Mouse (Mus musculus): Measurements from ENCODE around the gene Sall1.
A peak's percentile ranks its signal among the peaks of the same experiment; 100 is the strongest.

The Sall1 gene

DNA sequence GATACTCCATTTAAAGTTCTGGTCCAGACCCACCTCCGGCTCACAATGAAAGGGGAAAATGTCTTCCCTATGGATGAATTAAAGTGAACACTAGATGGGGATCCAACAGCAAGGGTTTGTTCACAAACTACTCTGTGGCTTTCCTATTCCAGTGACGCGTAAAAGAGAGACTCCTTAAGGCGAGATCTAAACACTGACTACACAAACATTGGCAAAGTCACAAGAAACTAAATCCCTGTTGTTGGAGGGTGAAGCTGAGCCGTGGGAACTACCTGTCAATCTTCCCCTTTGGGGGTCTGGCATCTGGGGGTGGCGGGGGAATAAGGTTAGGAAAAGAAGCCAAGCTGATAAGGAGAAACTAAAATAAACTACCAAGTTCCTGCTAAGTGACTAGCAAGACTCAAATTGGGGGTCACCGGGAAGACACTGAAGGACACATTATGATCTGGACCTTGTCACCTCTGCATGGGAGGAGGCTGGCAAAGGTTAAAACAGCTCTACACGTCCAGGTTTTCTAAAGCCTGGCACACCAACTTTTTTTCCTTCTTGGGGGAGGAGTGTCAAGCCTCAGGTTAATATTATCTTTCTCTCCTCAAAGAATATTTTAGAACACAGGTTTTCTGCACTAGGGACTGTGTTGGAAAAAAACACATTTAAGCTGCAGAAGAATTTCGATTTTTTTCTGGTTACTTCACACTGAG lies 6.3 kb downstream of the Sall1 start:
- DNase-seq = no peak

DNA sequence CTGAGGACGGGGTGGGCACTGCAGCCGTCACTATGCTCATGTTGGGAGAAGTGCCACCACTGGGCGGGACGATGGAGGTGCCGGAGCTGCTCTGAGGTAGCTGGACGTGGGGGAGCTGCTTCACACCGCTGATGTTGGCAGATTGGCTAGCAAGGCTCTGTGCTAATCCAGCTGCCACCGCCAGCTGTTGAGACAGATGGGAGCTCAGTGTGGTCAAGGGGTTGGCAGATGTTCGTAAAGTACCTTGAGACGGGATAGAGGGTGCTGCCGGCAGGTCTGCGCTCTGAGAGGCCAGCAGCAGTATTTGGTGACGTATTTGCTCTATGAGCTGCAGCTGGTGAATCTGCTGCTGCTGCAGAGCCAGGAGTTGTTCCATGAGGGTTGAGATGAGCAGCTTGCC lies 11.6 kb downstream of the Sall1 start:
- DNase-seq = no peak

- no peak for DNase-seq
Measured at GRCm38 (mm10) chr8:89028156-89028555, 15.8 kb downstream of the Sall1 start.

DNA sequence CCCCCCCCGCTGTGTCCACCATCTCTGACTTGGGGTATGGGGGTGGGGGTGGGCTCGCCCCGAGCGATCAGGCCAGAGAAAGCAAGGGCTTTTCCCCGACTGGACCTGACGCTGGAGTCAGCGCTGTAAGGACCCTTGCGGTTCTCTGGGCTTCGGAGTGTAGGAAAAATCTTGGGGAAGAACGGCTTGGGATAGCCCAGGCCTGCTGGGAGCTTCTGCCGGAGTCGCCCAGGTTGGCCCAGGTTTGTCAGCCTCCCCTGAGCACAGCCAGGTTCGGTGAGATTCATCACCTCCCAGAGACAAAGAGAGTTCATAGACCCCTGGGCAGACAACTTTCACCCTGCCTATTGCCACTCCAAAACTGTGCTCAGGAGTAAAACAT lies 17.8 kb downstream of the Sall1 start:
- no peak for DNase-seq

- DNase-seq = no peak
Measured at GRCm38 (mm10) chr8:89025281-89026138, 18.5 kb downstream of the Sall1 start.

DNA sequence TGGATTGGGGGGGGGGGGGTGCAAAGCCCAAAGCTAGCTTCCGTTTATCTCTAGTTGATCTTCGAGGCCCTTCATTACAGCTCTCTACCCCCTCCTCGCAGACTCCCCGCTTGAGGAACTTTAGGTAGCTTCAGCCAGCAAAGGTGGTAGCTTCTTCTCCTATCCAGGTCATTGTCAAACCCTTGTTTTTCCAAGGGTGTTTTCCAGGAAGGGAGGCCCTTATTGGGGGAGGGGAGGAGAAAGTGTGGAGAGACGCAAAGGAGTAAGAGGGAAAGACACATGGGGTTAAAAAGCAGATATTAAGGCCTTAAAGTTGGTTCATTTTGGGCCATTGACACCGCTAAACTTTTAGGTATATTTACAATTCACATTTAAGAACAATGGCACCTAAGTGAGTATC lies 19.2 kb downstream of the Sall1 start:
- no peak for DNase-seq

DNA sequence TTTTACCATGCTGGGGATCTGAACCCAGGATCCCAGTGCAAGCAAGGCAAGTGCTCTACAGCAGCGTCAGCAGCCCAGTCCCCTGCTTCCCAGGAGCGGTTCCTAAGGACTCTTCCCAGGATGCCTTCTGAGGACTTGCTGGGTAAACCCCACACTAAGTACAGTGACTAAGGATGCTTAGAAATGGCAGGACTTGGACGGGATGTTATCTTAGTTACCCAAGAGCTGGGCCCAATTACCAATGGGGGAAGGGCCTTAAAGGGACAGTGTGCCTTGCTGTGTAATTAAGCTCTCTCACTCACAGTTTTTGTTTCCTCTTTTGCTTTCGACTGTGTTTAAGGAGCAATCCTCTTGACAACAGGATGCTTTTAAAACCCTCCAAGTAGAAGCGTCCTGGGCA lies 22.8 kb downstream of the Sall1 start:
- no peak for DNase-seq

DNA sequence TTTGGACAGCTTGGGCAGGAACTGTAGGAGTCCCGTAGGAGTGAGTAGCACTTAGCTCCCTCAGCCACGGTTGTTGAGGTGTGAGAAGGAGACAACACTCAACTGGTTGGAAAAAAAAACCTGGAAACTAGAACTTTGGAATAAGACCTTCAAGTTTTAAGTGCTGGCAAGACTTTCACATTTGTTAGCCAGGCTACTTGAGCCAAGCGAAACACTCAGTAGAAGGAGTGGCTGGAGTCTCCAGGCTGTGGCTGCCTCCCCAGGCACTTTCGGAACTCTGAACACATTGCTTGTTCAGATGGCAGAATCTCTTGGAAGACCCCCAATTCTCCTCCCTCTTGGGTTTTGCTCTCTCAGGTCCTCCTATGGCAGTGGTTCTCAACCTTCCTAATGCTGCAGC lies 26.1 kb downstream of the Sall1 start:
- no peak for DNase-seq

DNA sequence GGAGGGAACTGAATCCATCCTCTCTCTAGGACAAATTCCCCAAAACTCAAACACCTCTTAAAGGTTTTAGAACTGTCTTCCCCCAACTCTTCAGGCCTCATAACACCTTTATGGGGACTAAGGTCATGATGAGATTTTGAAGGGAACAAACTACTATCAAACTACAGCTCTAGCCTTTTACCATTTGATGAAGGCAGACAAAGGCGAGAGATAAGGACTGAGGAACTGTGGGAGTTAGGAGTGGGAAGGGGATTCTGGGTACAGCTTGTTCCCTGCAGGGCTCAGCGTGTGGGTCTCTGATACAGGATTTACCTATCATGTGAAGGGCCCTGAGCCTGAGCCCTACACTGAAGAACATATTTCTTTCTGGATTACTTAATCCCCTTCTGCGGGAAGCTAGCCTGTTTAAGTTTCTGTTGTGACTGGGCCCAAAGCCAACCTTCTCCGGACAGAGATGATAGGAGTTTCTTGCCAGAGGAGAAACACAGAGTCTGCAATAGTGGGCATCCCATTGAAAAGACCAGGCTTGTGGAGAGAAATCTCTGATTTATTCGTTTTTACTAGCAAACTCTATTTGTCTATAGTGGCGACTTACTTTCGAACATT lies 27.4 kb downstream of the Sall1 start:
- DNase-seq = no peak

DNA sequence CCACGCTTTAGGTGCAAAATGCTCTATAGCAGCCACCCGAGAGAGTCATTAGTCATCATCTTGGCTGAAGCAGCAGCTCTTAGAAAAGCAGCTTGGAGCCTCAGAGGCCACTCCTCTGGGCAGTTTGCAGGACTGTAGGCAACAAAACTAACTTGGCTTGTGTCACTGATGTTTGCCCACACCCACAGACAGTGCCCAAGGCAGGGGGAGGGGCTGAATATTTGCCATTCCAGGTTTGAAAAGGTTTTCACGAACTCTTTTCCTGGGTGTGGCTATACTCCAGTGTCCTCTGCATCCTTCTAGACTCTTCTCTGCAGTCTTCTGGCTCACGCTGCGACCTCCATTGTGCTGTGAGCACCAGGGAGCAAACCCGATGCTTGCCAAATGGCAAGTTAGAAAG lies 28.4 kb downstream of the Sall1 start:
- DNase-seq = no peak

DNA sequence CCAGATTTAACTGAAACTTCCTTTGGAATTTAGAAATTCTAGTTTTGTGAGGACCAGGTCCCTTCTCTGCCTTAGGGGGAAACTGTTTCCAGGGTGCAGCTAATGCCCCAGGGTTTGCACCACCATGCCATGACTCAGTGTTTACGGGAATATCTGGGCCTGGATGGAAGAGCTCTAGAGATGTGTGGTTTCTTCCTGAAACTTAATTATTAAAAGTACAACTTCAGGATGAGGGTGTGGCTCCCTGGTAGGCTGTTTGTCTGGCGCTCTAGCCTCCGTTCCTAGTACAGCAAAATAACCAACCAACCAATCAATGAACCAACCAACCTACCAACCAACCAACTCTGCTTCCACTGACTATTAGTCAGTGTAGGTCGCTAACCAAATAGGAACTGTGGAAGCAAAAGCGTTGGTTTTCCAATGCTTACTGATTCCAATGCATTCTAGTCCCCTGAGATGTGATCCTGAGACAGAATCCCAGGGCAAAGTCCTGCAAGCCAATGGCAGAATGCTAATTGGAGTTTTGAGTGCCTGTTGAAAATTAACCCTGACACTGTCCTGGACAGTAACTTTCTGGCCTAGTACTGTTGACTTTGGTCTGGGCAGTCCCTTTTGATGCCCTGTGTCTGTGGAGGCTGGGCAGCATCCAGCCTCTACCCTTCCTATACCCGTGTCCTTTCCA lies 31.0 kb downstream of the Sall1 start:
- no peak for DNase-seq

DNA sequence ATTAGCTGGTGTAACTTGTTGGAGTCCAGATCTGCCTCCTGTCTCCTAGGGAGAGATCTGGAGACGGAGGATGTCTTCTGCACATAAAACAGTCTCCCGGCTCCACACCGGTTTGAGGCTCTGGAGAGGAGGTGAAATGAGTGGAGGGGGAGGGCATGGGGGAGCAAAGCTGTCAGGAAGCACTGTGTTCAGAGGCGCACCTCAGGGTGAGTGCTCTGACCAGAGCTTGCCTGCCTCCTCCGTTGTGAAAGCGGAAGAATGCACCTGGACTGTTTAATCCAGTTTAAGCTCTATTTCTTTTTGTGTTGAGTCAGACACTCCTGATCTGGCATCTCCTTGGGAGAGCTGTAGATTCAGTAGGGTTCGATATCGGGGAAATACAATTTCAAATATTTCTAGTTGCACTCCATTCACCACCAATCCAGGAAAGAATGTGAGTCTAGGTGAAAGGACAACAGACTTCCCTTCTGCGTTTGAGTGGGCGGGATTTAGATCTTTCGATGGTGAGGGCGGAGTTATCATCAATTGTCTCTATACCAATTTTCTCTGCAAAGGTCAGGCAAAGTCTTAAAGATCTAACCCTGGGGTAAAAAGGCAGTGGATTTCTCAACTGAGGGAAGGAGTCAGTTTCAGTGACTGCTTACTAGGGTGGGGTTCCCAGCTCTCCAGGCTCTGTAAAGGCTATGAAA lies 31.8 kb downstream of the Sall1 start:
- no peak for DNase-seq

DNA sequence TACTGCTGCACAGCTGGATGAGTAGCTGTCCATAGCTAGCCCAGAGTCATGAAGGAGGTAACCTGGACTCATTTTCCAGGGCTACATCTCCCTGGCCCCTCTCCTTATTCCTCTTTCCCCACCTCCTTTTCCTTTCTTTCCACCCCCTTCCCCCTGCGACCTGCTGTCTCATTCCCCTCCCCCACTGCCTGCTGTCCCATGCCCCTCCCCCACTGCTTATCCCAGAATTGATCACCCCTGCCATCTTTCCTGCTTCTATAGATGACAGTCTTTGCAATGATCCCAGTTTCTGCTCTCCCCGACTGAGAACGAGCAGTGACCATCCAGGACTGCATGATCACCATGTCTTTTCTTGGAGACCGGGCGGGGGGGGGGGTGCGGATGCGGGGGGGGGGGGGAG lies 35.2 kb downstream of the Sall1 start:
- DNase-seq = no peak

DNA sequence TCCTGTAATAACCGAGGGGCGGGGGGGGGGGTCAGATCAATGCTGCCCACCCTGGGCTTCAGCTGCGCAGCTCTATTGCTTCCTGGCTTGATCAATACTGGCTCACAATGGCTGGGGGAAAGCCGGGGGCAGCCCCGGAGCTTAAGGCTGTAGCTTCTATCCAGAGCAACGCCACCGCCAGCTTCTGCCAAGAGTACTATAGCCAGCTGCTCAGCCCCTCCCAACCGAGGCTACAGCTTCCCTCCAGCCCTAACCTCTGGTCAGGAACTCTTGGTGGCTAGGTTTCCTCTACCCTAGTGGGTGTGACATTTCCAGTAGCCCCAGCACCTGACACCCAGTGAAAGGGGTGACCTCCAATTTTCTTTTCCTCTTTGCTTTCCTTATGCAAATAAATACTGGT lies 36.8 kb downstream of the Sall1 start:
- DNase-seq = no peak

- DNase-seq = no peak
Measured at GRCm38 (mm10) chr8:89006426-89006825, 37.5 kb downstream of the Sall1 start.

DNA sequence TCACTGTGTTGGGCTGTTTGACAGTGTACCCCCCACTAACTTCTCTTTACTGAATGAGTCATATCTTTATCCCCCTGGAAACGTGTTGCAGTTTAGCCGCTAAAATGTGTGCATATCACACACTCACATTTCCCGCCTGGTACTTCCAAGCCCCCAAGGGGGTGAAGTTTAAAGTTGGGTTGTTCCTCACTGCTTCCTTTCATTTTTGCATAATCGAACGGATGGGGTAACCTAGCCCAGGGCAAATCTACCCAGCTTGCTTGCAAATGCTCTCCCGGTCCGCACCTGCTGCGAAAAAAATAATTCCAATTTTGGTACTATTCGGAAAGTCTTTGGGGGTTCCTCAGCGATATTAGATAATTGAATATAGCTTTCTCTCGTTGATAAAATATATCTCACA lies 38.2 kb downstream of the Sall1 start:
- DNase-seq = no peak

- DNase-seq = no peak
Measured at GRCm38 (mm10) chr8:89004041-89004440, 39.9 kb downstream of the Sall1 start.

- no peak for DNase-seq
Measured at GRCm38 (mm10) chr8:89003336-89003896, 40.5 kb downstream of the Sall1 start.

GRCm38 (mm10) chr8:89002128-89002527 lies 41.8 kb downstream of the Sall1 start:
- DNase-seq = no peak

GRCm38 (mm10) chr8:88997276-88997675 lies 46.7 kb downstream of the Sall1 start:
- DNase-seq = no peak

GRCm38 (mm10) chr8:88991780-88992509 lies 52.0 kb downstream of the Sall1 start:
- peak; percentile 4 for DNase-seq

- no peak for DNase-seq
Measured at GRCm38 (mm10) chr8:88991176-88991575, 52.8 kb downstream of the Sall1 start.

Measured in cerebellum, adult 9-10 months (tissue).